Mouse (Mus musculus) adrenal gland, postnatal 4 days (tissue): Measurements from ENCODE around the gene Cyp3a11. TPM values are rescaled to one million over a fixed set of nuclear protein-coding genes. Genes with fewer than 3 reads are reported as not detected.
"Not testable (repeated sequence)": the region's sequence is repeated elsewhere in the genome, so short reads cannot be mapped to it uniquely, and the experiment has no call there.

ENCODE experiments used
- DNase-seq, 2 experiments: peaks; one replicate each; pipeline ENCODE4 v3.0.0; 2021 to 2022; ENCODE audit warnings: low spot score in 2 of 2, mixed read lengths in 2 of 2
- long read RNA-seq, 2 experiments: library from polyadenylated mRNA; stranded (forward); transcript quantifications; one replicate each; pipeline ENCODE4 v2.0.0; 2021
- total RNA-seq, 2 experiments: library from RNA; stranded (reverse); gene quantifications; 2 replicates each; pipeline ENCODE4 v1.2.3; 2021

Cyp3a11 gene
- 10 to 100 TPM in 1 of 2 experiments, 1 to 10 TPM in 1; 1.0 to 43.8 TPM for total RNA-seq
- long read RNA-seq, experiment 1, transcript Cyp3a11-201 (13 exons, 2,344 nt): major isoform, 55 of 60 reads
- long read RNA-seq, experiment 1, partial matches to known transcripts: 3 of 60 reads
- long read RNA-seq, experiment 1, other reads (novel, unspliced or antisense): 2 of 60 reads
- long read RNA-seq, experiment 2, partial matches to known transcripts: 0 of 1 reads
- long read RNA-seq, experiment 2, other reads (novel, unspliced or antisense): 0 of 1 reads

GRCm38 (mm10) chr5:145879688-145880087 is at the start of gene Cyp3a11:
Gene Cyp3a11, minus strand, starts transcription at chr5:145879964.
- no peak for DNase-seq

GRCm38 (mm10) chr5:145912912-145913311 is 33.1 kb upstream of the Cyp3a11 start:
- no peak for DNase-seq

- no peak for DNase-seq
These were observed 32.0 kb upstream of the Cyp3a11 start for GRCm38 (mm10) chr5:145911781-145912180.

- DNase-seq: not testable (repeated sequence)
These were observed 27.2 kb upstream of the Cyp3a11 start for GRCm38 (mm10) chr5:145906937-145907336.

- no peak for DNase-seq
These were observed 24.8 kb upstream of the Cyp3a11 start for GRCm38 (mm10) chr5:145904535-145904934.

GRCm38 (mm10) chr5:145903349-145903748 is 23.6 kb upstream of the Cyp3a11 start:
- no peak for DNase-seq

- no peak for DNase-seq
These were observed 20.7 kb upstream of the Cyp3a11 start for GRCm38 (mm10) chr5:145900436-145900990.

- no peak for DNase-seq
These were observed 17.5 kb upstream of the Cyp3a11 start for GRCm38 (mm10) chr5:145897271-145897670.

- no peak for DNase-seq
These were observed 1.4 kb upstream of the Cyp3a11 start for GRCm38 (mm10) chr5:145881207-145881606.

- not testable (repeated sequence) for DNase-seq
These were observed 12.3 kb downstream of the Cyp3a11 start for GRCm38 (mm10) chr5:145867433-145867832.

- not testable (repeated sequence) for DNase-seq
These were observed 74.0 kb downstream of the Cyp3a11 start, which contains the start of gene Cyp3a44 for GRCm38 (mm10) chr5:145805796-145806195. Gene Cyp3a44, minus strand, starts transcription at chr5:145805874.

Other genes starting within 250 kb of the Cyp3a11 start
- 10 to 100 TPM in 1 of 2 experiments, under 1 TPM in 1; 0.50 to 15.4 TPM for gene Cyp3a41a, start 159.8 kb downstream of the Cyp3a11 start, total RNA-seq
- 10 to 100 TPM in 1 of 2 experiments, under 1 TPM in 1; 0.14 to 16.8 TPM for gene Cyp3a44, start 74.1 kb downstream of the Cyp3a11 start, total RNA-seq
- gene Cyp3a25, start 129.7 kb upstream of the Cyp3a11 start, total RNA-seq: 1 to 10 TPM in 1 of 2 experiments, under 1 TPM in 1; 0.28 to 9.2 TPM
- under 1 TPM in 1 of 2 experiments, not detected in 1; 0.42 TPM for gene Cyp3a59, start 199.3 kb upstream of the Cyp3a11 start, total RNA-seq